Mouse (Mus musculus) adrenal gland, postnatal 36 days (tissue): ENCODE data around the gene Ugt2b34. TPM values are rescaled to one million over a fixed set of nuclear protein-coding genes. Genes with fewer than 3 reads are reported as not detected.
"Not testable (repeated sequence)": the region's sequence is repeated elsewhere in the genome, so short reads cannot be mapped to it uniquely, and the experiment has no call there.

Experiments used
- DNase-seq, 2 experiments: peaks; one replicate each; pipeline ENCODE4 v3.0.0; 2021; ENCODE audit warnings: mixed read lengths in 1 of 2
- long read RNA-seq, 2 experiments: library from polyadenylated mRNA; stranded (forward); transcript quantifications; one replicate each; pipeline ENCODE4 v2.0.0; 2021; ENCODE audit warnings: borderline sequencing depth in 2 of 2
- total RNA-seq, 2 experiments: library from RNA; stranded (reverse); gene quantifications; 2 replicates each; pipeline ENCODE4 v1.2.3; 2021

Ugt2b34 gene
- total RNA-seq, result under 1 TPM in 1 of 2 experiments, not detected in 1; 0.10 TPM
- long read RNA-seq, experiment 1, result 0 reads
- long read RNA-seq, experiment 2, result 0 reads

DNA sequence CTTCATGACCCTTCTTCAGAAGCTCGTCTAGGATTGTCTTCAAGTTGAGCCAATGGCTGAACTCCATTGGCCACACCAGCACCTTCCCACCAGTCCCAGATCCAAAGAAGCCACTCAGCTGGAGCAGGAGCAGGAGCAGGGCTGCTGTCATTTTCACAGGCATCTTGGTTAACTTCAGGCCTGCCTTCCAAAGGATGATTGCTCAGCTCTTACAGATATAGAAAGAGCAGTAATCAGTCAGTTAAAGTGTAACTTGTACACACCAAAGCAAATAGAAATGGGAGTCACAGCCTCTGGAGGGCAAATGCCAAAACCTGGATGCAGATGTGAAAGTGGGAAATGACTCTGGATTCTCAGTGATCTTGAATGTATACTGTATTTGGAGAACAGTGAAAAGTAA is at the start of gene Ugt2b34:
Gene Ugt2b34 (minus strand): TSS at position 180 of the 400 bp plus-strand sequence.
- DNase-seq, result no peak

DNA sequence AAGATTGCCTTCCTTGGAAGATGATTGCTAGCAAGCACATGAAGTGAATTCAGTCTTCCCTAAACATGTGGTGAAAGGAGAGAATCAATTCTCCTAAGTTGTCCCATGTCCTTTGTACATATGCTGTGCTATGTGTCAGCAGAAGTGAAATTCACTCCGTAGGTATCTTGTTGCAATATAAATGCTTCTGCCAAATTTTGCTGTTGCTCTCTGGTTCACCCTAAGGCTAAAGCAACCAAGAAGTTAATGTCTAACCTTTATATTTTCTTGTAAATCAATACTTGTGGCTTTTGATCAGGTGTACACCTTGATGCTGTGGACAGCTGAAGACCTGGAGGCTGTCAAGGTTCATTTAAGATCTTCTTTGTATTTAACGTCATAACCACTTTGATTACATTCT is 35.4 kb upstream of the Ugt2b34 start:
- no peak for DNase-seq

DNA sequence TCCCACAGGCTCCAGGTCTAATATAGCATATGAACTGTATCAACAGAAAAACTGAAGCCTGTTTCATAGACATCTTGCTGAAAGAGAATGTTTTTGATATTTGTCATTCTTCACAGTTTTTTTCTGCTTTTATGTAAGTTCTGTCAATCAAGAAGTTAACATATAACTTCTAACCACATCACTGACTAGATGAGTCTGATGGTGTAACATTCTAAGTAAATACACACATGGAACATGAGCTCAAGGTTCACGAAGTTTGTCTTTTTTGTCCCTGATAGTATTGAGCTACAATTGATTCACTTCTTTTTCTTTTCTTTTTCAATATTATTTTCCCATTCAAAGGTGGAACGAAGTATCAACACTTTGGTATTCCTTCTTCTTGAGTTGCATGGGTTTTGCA is 19.7 kb upstream of the Ugt2b34 start, which contains the start of gene Ugt2b1:
Gene Ugt2b1 (minus strand): TSS at position 105 of the 400 bp plus-strand sequence.
- DNase-seq, result no peak

DNA sequence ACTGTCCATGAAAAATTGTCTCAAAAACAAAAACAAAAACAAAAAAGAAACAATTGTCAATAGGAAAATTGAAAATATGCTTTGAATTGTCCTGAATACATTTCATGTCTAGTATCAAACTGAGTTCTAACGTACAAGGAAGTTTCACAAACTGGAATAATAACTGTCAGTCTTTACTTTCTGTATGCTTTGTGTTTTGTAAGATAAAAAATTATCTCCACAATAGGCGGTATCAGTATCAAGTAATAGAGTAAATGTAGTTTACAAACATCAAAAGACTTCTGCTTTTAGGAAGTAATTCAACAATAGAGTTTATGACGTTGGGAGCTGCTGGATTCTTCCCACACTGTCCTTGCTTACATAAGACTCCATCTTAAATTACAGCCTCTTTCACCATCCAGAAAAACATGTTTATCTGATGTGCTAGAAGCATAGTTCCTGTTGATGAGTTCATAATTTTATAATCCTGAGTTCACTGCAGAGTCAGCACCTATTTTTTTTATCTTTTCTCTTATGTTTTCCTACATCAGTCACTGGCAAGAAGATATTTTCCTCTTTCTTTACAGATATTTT is 14.0 kb upstream of the Ugt2b34 start:
- DNase-seq, result no peak

DNA sequence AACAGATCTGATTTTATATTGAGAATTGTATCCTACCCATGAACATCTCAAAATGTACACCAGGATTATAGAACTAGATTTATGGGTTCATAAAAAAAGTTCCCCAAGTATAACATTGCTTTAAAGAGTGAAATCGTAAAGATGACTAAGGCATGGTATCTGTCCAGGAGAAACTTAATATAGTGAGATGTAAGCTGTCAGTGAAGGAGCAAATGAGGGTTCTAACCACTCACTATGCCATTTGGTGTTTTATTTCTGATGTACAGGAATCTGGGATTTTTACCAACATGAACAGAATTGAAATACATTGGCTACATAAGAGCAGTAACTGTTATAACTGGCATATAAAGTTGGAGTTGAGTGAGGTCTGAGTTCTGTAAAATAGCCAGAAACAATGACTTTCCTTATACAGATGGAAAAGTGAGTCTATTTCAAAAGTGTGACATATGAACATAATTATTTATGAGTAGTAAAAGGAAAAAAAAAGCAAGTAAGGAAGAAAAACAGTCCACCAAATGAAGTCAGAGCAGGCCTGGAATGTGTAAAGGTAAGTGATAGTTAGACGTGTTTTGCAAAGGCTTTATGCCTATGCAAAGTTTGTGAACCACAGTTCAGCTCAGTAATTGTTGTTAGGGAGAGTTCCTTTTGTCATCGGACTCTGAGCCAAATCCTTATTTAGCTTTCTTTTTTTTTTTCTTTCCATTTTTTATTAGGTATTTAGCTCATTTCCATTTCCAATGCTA is 4.8 kb upstream of the Ugt2b34 start:
- no peak for DNase-seq

- no peak for DNase-seq
Measured at GRCm38 (mm10) chr5:86910770-86911169, 4.0 kb upstream of the Ugt2b34 start.

GRCm38 (mm10) chr5:86889933-86890332 is 16.8 kb downstream of the Ugt2b34 start:
- no peak for DNase-seq

- no peak for DNase-seq
Measured at GRCm38 (mm10) chr5:86888420-86888819, 18.3 kb downstream of the Ugt2b34 start.

- DNase-seq, result no peak
Measured at GRCm38 (mm10) chr5:86887081-86887480, 19.7 kb downstream of the Ugt2b34 start.

- DNase-seq, result no peak
Measured at GRCm38 (mm10) chr5:86886620-86887019, 20.1 kb downstream of the Ugt2b34 start.

GRCm38 (mm10) chr5:86871877-86872276 is 34.9 kb downstream of the Ugt2b34 start:
- peak in 1 of 2 experiments; percentile 1 for DNase-seq

DNA sequence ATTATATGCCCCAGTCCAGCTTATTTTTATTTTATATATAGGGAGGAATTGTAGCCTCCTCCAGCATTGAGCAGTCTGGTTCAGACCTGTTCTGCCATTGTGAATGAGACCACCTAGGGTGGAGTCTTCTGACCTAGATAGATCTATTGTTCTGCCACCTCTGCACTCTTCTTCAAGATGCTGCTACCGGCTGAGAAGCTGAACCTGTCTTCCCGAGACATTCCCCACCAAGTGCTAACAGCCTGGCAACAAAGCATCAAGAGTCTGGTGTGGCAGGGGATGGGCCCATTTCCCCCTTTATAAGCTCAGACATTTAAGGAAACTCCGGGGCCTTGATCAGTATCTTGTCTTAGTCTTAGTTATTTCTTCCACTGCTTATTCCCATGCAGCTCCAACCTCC is 48.4 kb downstream of the Ugt2b34 start:
- no peak for DNase-seq

DNA sequence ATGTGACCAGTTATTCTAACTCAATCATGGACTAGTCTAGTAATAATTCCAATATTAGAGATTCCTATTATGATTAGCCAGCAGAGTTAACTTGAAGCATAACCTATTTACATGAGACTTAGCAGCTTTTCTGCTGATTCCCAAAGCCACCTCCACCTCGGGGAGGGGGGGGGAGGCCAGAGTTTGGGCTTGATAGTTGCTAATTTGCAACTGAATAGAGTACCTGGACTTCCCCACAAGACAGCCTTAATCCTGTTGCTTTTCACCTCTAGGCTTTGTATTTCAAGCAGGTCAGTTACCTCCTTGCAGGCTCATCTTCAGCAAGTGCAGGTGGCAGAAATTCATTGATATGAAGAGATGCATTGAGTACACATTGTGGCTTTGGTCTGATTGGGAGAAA is 49.1 kb downstream of the Ugt2b34 start:
- DNase-seq, result no peak

DNA sequence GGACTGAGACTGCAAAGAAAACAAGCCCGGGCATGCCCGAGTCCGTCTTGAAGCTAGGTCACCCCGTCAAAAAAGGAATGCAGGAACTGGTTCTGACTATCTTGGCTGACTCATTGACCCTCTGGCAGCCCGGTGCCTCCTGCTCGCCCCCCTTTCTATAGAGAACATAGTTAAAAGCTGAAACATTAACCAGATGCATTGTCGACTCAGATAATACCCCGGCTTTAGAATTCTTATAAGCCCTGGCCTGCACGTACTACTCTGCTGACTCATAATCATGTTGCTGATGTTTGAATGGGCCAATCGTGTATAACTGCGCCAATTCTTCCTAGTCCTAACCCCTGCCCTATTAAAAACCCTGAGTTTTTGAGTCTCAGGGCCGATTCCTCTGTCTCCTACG is 50.2 kb downstream of the Ugt2b34 start:
- DNase-seq, result not testable (repeated sequence)

DNA sequence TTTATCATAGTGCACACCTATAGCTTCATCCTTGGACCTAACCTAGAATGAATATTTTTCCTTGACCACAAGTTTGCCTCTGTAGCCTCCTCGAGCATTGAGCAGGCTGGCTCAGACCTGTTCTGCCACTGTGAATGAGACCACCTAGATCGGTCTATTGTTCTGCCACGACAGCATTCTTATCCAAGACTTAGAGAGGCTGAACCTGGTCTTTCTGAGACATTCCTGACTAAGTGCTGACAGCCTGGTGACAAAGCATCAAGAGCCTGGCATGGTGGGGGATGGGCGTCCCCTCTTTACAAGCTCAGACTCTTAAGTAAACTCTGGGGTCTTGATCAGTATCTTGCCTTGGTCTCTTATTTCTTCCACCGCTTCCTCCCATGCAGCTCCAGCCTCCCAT is 55.1 kb downstream of the Ugt2b34 start:
- DNase-seq, result no peak

DNA sequence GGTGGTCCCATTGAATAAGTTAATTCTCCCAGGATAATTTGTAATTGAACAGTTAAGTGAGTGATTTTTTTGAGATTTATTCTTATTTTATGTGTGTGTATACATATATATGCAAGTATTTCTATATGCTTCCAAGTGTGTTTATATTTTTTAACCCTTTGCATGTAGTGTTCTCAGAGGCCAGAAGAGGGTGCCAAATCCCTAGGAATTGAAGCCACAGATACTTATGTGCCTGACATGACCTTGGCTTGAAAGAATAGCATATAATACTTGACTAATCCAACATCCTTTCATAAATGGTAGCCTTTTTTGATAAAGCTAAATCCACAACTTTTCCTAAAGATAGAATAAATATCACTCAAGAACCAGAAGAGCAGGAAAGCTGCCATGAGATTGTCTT is 56.6 kb downstream of the Ugt2b34 start:
- peak in 1 of 2 experiments; percentile 7 for DNase-seq

DNA sequence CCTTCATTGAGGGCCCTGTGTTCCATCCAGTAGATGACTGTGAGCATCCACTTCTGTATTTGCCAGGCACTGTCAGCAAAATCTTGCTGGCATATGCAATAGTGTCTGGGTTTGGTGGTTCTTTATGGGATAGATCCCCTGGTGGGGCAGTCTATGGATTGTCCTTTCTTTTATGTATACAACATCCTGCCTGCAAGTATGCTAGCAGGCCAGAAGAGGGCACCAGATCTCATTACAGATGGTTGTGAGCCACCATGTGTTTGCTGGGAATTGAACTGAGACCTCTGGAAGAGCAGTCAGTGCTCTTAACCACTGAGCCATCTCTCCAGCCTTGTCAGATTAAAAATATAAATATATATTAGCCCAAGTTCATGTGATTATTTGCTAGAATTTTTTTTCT is 65.5 kb downstream of the Ugt2b34 start:
- not testable (repeated sequence) for DNase-seq

DNA sequence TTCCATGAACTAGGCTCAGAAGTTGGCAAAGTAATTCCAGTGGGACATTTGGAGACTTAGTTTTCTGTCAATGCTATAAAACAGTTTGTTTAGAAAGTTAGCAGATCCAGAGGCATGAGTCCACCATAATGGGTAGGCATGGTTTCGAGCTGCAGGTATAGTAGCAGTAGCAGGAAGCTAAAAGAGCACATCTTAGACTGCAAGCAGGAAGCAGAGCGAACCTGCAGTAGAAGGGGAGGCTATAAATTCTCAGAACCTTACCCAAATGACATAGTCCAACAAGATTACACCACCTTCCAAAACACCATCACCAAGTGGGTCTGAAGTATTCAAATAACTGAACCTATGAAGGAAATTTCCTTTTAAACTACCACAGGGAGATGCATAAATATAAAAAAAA is 66.5 kb downstream of the Ugt2b34 start:
- no peak for DNase-seq

Other genes starting within 250 kb of the Ugt2b34 start
- gene Tmprss11b, start 230.6 kb downstream of the Ugt2b34 start, total RNA-seq, result not detected
- not detected for gene Tmprss11e, start 161.1 kb downstream of the Ugt2b34 start, total RNA-seq
- gene Ythdc1, start 102.7 kb downstream of the Ugt2b34 start, total RNA-seq, result 10 to 100 TPM; 51.5 to 62.0 TPM
- under 1 TPM in 1 of 2 experiments, not detected in 1; 0.23 TPM for gene Ugt2b1, start 19.6 kb upstream of the Ugt2b34 start, total RNA-seq
- gene Ugt2b35, start 93.9 kb upstream of the Ugt2b34 start, total RNA-seq, result not detected
- not detected for gene Ugt2b36, start 185.6 kb upstream of the Ugt2b34 start, total RNA-seq
- gene Ugt2b5, start 233.4 kb upstream of the Ugt2b34 start, total RNA-seq, result under 1 TPM in 1 of 2 experiments, not detected in 1; 0.17 TPM